Mouse (Mus musculus) midbrain, embryonic 16.5 days (tissue): ENCODE measurements around the gene Eif4ebp2. TPM values are rescaled to one million over a fixed set of nuclear protein-coding genes. Genes with fewer than 3 reads are reported as not detected.

Experiments
- ATAC-seq: fragments of 200-750 bp; cut with Nextera tagmentation; 2 replicates; pipeline ENCODE4 v1.8.0; 2017; ENCODE audit warnings: moderate TSS enrichment
- H3K27ac ChIP-seq: fragments of 300-500 bp; sonication (generic); 2 replicates; pipeline ENCODE4 v1.5.1; 2014; ENCODE audit warnings: mild to moderate bottlenecking, low read length, mixed read lengths
- H3K27me3 ChIP-seq: fragments of 300-500 bp; sonication (generic); 2 replicates; pipeline ENCODE4 v1.6.1; 2014; ENCODE audit warnings: low read depth, low read length, mixed read lengths; ENCODE audit not compliant: control insufficient read depth, insufficient read depth
- H3K36me3 ChIP-seq: fragments of 300-500 bp; sonication (generic); 2 replicates; pipeline ENCODE4 v1.6.1; 2014; ENCODE audit warnings: mild to moderate bottlenecking, low read length, moderate library complexity, mixed read lengths; ENCODE audit not compliant: control insufficient read depth, insufficient read depth
- H3K4me1 ChIP-seq: fragments of 300-500 bp; sonication (generic); 2 replicates; pipeline ENCODE4 v1.6.1; 2014; ENCODE audit warnings: mild to moderate bottlenecking, low read length, mixed read lengths; ENCODE audit not compliant: control insufficient read depth, insufficient read depth
- H3K4me2 ChIP-seq: fragments of 300-500 bp; sonication (generic); 2 replicates; pipeline ENCODE4 v1.6.1; 2014; ENCODE audit warnings: mild to moderate bottlenecking, low read length, mixed read lengths
- H3K4me3 ChIP-seq: fragments of 300-500 bp; sonication (generic); 2 replicates; pipeline ENCODE4 v1.5.1; 2014; ENCODE audit warnings: low read depth, mild to moderate bottlenecking, low read length, moderate library complexity, mixed read lengths
- H3K9ac ChIP-seq: fragments of 300-500 bp; sonication (generic); 2 replicates; pipeline ENCODE4 v1.6.1; 2014; ENCODE audit warnings: low read depth, low read length, mixed read lengths
- H3K9me3 ChIP-seq: fragments of 300-500 bp; sonication (generic); replicated peaks from 2 replicates; pipeline ENCODE4 v1.6.1; 2014; ENCODE audit warnings: mild to moderate bottlenecking, low read length, mixed read lengths; ENCODE audit not compliant: control insufficient read depth, poor library complexity, severe bottlenecking
- WGBS: fragments of 180-500 bp; shearing (Covaris S2); extraction: QIAGEN DNeasy Blood & Tissue Kit; methylation state at CpG from one replicate; pipeline ENCODE4 v1.1.7; 2014; 5-methylcytosine and 5-hydroxymethylcytosine counted together
- polyA plus RNA-seq: library from polyadenylated mRNA; unstranded; fragments of >200 nt; fragmentation: Nextera tagmentation; extraction: Ambion mirVana; gene quantifications from 2 replicates; pipeline ENCODE4 v1.2.1, GENCODE M21; 2015

The Eif4ebp2 gene
- polyA plus RNA-seq, 1 experiment from 2014 or later, result 36.9 TPM

- peak overlapping the region; percentile 19; the same call in 1 of the 2 replicates for H3K27ac ChIP-seq
- H3K36me3 ChIP-seq, result no peaks in the 10 kb centered on the region
- no peak overlapping the region for H3K9ac ChIP-seq
- H3K4me1 ChIP-seq, result peaks cover 23% of the 10 kb centered on the region
- WGBS, result 87% methylated on average over 13 of the region's 13 CpGs
- ATAC-seq, result no peak
- H3K9me3 ChIP-seq, result no peaks in the 10 kb centered on the region
- H3K27me3 ChIP-seq, result 0 out of 2 replicates have a peak, but pooled peaks cover 2% of the 10 kb centered on the region
- H3K4me3 ChIP-seq, result no peak overlapping the region
- H3K4me2 ChIP-seq, result peak overlapping the region; percentile 35
Observed at GRCm38 (mm10) chr10:61379340-61380040, 73.0 kb downstream of the Eif4ebp2 start.

- no peak for ATAC-seq
- peaks cover 15% of the 10 kb centered on the region for H3K4me1 ChIP-seq
- no peak overlapping the region for H3K27ac ChIP-seq
- H3K9me3 ChIP-seq, result no peaks in the 10 kb centered on the region
- H3K4me2 ChIP-seq, result no peak overlapping the region
- H3K4me3 ChIP-seq, result no peak overlapping the region
- 89% methylated on average over 5 of the region's 5 CpGs for WGBS
- H3K27me3 ChIP-seq, result 0 out of 2 replicates have a peak, but pooled peaks cover 2% of the 10 kb centered on the region
- no peaks in the 10 kb centered on the region for H3K36me3 ChIP-seq
- H3K9ac ChIP-seq, result no peak overlapping the region
Observed at GRCm38 (mm10) chr10:61378698-61379097, 73.8 kb downstream of the Eif4ebp2 start.

Other genes with a start within 250 kb of the Eif4ebp2 start
- 0.24 and 0.29 TPM in 2 replicates for gene Adamts14, start 179.2 kb downstream of the Eif4ebp2 start, polyA plus RNA-seq
- gene Prf1, start 154.8 kb downstream of the Eif4ebp2 start, polyA plus RNA-seq, result not detected in 2 replicates
- 20.2 and 20.6 TPM in 2 replicates for gene Pald1, start 69.1 kb downstream of the Eif4ebp2 start, polyA plus RNA-seq
- gene Nodal, start 34.7 kb downstream of the Eif4ebp2 start, polyA plus RNA-seq, result 0.30 and 0.48 TPM in 2 replicates
- 14.6 and 15.7 TPM in 2 replicates for gene Lrrc20, start 23.1 kb upstream of the Eif4ebp2 start, polyA plus RNA-seq
- 2.3 and 2.8 TPM in 2 replicates for gene Npffr1, start 142.8 kb upstream of the Eif4ebp2 start, polyA plus RNA-seq
- gene Ppa1, start 195.9 kb upstream of the Eif4ebp2 start, polyA plus RNA-seq, result 214 and 221 TPM in 2 replicates
- gene Sar1a, start 227.6 kb upstream of the Eif4ebp2 start, polyA plus RNA-seq, result 197 and 202 TPM in 2 replicates
- gene Tysnd1, start 242.9 kb upstream of the Eif4ebp2 start, polyA plus RNA-seq, result 21.4 and 21.9 TPM in 2 replicates